Mouse (Mus musculus): ENCODE measurements around the gene Ptpn3. TPM values are rescaled to one million over a fixed set of nuclear protein-coding genes. Genes with fewer than 3 reads are reported as not detected.

The Ptpn3 gene
- polyA plus RNA-seq, 1 experiment from 2014 or later = 0.78 TPM

DNA sequence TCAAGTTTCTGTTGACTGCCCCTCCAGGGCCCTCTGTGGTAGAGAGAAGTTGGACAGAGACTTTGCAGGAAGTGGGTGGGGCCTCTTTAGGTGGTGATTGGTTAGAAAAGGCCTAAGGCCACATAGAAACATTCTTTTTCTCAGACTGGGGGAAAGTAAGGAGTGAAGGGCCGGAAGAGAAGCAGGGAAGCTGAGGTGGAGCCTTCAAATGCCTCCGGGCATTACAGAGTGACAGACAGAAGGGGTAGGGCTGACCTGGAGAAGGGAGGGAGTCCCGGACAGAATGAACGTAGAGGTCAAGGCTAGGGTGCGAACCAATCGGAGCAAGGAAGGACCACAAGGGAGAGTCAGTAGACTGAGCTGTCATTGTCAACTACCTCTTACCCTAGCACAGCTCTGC, 11.6 kb downstream of the Ptpn3 start:
- H3K36me3 ChIP-seq = no peaks in the 10 kb centered on the region
- 87% methylated on average over 6 of the region's 6 CpGs for WGBS
- H3K4me3 ChIP-seq = no peak overlapping the region
- no peak overlapping the region for H3K27ac ChIP-seq (replicated peaks)
- H3K9me3 ChIP-seq (replicated peaks) = no peaks in the 10 kb centered on the region
- DNase-seq (ENCODE audit: low spot score) = no peak
- H3K4me1 ChIP-seq = no peaks in the 10 kb centered on the region
- peaks cover 1% of the 10 kb centered on the region; the same call in 1 of the 2 replicates for H3K27me3 ChIP-seq (ENCODE audit: low read depth, poor library complexity, severe bottlenecking)

DNA sequence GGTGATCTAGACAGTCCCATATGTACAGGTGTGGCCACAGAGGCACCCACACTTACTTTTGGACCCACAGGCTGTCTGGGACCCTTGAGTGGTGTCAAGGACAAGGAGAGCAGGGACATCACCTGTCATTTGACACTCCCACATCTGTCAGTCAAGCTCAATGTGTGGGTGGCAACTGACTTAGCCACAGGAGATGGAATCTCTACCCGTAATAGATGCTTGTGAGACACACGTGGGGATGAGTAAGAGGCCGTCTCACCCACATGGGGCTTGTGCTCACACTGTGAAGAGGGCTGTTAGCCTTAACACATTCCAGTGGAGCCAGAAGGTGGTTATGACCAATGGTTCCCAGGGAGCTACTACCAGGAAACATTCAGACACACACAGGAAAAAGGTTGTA, 13.8 kb downstream of the Ptpn3 start:
- Histone ChIP-seq H3K36me3 (no peaks in the 10 kb centered on the region), H3K27me3 (ENCODE audit: low read depth, poor library complexity, severe bottlenecking) (no peaks in the 10 kb centered on the region), H3K4me3 (no peak overlapping the region), H3K4me1 (no peaks in the 10 kb centered on the region), H3K27ac (replicated peaks) (no peak overlapping the region), H3K9me3 (replicated peaks) (no peaks in the 10 kb centered on the region)
- no peak for DNase-seq (ENCODE audit: low spot score)
- 83% methylated on average over 3 of the region's 3 CpGs for WGBS

DNA sequence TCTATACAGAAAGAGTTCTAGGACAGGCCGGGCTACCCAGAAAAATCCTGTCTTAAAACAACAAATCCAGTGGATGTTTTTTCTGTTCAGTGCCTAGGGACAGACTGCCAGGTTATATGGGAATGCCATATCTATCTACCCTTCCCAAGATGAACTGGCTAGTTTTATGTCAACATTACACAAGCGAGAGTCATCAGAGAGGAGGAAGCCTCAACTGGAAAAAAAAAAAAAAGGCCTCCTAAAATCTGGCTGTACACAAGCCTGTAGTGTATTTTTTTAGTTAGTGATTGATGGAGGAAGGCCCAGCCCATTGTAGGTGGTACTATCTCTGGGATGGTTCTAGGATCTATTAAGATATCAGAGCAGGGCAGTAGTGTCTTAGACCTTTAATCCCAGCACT, 16.4 kb downstream of the Ptpn3 start:
- 91% methylated on average over 2 of the region's 2 CpGs for WGBS
- H3K27me3 ChIP-seq (ENCODE audit: low read depth, poor library complexity, severe bottlenecking) = no peaks in the 10 kb centered on the region
- DNase-seq (ENCODE audit: low spot score) = no peak
- H3K4me3 ChIP-seq = no peak overlapping the region
- H3K36me3 ChIP-seq = no peaks in the 10 kb centered on the region
- no peaks in the 10 kb centered on the region for H3K9me3 ChIP-seq (replicated peaks)
- no peaks in the 10 kb centered on the region for H3K4me1 ChIP-seq
- H3K27ac ChIP-seq (replicated peaks) = no peak overlapping the region

DNA sequence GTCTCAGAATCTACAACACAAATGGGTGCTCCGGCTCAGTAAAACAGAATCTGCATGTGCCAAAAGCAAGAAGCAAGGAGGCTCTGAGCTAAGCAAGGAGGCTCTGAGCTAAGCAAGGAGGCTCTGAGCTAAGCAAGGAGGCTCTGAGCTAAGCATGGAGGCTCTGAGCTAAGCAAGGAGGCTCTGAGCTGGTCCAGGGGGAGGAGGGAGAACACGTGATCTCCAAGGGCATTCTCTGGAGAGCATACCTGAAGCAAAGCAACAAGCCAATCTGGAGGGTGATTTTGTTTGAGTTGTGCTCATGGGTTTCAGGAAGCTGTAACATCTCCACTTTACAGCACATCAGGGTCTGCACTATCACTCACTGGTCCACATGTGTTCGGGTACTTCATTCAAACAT, 18.4 kb downstream of the Ptpn3 start:
- Histone ChIP-seq H3K4me3 (no peak overlapping the region), H3K27ac (replicated peaks) (no peak overlapping the region), H3K9me3 (replicated peaks) (no peaks in the 10 kb centered on the region), H3K36me3 (no peaks in the 10 kb centered on the region), H3K4me1 (no peaks in the 10 kb centered on the region), H3K27me3 (ENCODE audit: low read depth, poor library complexity, severe bottlenecking) (no peaks in the 10 kb centered on the region)
- DNase-seq (ENCODE audit: low spot score) = no peak
- 79% methylated on average over 3 of the region's 3 CpGs for WGBS

DNA sequence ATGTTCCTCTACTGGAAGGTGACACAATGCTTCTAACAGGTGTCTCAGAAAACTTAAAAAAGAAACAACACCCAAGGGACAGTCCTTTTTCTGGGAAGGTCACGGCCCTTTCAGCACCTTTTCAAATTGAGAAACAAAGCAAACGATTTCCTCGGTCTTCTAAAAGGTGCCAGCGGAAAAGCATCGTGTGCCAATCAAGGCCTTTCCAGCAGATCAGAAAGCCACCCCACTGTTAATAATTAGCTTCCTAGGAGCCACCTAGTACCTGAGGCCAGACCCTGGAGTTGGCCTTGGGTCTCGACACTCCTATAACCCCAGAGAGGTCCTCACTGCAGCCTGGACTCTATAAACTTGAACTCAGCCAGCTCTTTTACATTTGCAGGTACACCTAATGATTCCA, 19.0 kb downstream of the Ptpn3 start:
- 85% methylated on average over 6 of the region's 6 CpGs for WGBS
- no peak overlapping the region for H3K4me3 ChIP-seq
- H3K27ac ChIP-seq (replicated peaks) = no peak overlapping the region
- H3K36me3 ChIP-seq = no peaks in the 10 kb centered on the region
- H3K27me3 ChIP-seq (ENCODE audit: low read depth, poor library complexity, severe bottlenecking) = no peaks in the 10 kb centered on the region
- H3K9me3 ChIP-seq (replicated peaks) = no peaks in the 10 kb centered on the region
- H3K4me1 ChIP-seq = no peaks in the 10 kb centered on the region
- no peak for DNase-seq (ENCODE audit: low spot score)

DNA sequence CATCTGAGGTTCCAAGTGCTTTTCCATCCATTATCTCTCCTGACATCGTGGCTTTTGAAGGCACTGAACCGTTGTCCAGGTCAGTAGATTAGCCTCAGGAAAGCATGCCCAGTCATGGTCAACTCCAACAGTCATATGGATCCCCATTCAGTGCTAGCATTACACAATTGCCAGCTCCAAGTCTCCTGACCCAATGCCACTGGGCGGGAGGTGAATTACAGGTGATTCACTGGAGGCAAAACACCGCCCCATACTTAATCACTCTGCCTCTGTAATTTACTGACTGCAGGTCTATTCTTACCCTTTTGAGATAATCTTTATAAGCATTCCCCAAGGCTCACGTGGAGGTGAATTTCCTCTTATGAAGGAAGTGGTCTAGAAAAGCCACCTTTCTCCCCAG, 19.5 kb downstream of the Ptpn3 start:
- Histone ChIP-seq H3K9me3 (replicated peaks) (no peaks in the 10 kb centered on the region), H3K27ac (replicated peaks) (no peak overlapping the region), H3K36me3 (no peaks in the 10 kb centered on the region), H3K4me1 (no peaks in the 10 kb centered on the region), H3K27me3 (ENCODE audit: low read depth, poor library complexity, severe bottlenecking) (no peaks in the 10 kb centered on the region), H3K4me3 (no peak overlapping the region)
- WGBS = 87% methylated on average over 5 of the region's 5 CpGs
- DNase-seq (ENCODE audit: low spot score) = no peak

DNA sequence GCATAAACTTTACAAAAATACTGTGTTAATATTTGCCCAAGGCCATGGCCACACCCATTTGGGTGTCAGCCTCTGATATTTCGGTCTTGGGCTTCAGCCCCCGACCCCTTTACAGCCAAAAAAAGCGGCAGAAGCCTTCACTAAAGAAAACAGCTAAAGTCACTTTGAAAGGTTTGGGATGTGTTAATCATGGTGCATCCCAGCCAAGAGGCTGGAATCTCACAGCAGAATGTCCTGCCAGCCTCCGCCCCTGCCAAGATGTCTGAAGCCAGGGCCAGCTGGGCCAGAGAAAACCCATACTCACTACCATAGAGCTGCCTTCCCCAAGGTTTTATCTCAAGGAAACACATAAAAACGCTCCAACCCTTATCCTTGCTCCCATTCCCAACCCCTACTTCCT, 20.7 kb downstream of the Ptpn3 start:
- no peak overlapping the region for H3K27ac ChIP-seq (replicated peaks)
- H3K9me3 ChIP-seq (replicated peaks) = no peaks in the 10 kb centered on the region
- H3K36me3 ChIP-seq = no peaks in the 10 kb centered on the region
- no peak for DNase-seq (ENCODE audit: low spot score)
- WGBS = 96% methylated on average over 5 of the region's 5 CpGs
- no peak overlapping the region for H3K4me3 ChIP-seq
- no peaks in the 10 kb centered on the region for H3K4me1 ChIP-seq
- no peaks in the 10 kb centered on the region for H3K27me3 ChIP-seq (ENCODE audit: low read depth, poor library complexity, severe bottlenecking)

DNA sequence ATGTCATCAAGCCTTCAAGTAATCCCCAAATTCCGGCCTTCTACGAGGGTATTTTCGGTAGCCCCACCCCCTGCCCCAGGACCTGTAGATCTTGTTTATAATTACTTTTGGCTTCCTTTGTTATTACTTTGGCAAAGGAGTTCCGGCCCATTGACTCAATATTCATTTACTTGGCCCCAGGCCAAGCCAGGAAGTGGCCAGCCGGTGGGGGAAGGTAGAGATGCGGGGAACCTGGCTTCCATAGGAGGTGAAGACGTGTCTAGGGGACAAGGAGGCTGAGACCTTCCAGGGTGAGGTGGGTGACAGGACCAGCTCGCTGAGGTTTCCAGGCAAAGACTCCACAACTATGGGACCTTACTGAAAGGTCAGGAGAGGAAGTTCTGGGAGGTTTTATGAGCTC, 22.4 kb downstream of the Ptpn3 start:
- DNase-seq (ENCODE audit: low spot score) = no peak
- Histone ChIP-seq H3K9me3 (replicated peaks) (no peaks in the 10 kb centered on the region), H3K4me1 (peaks cover 10% of the 10 kb centered on the region), H3K27ac (replicated peaks) (no peak overlapping the region), H3K4me3 (no peak overlapping the region), H3K36me3 (no peaks in the 10 kb centered on the region), H3K27me3 (ENCODE audit: low read depth, poor library complexity, severe bottlenecking) (no peaks in the 10 kb centered on the region)
- 50% methylated on average over 8 of the region's 8 CpGs for WGBS

DNA sequence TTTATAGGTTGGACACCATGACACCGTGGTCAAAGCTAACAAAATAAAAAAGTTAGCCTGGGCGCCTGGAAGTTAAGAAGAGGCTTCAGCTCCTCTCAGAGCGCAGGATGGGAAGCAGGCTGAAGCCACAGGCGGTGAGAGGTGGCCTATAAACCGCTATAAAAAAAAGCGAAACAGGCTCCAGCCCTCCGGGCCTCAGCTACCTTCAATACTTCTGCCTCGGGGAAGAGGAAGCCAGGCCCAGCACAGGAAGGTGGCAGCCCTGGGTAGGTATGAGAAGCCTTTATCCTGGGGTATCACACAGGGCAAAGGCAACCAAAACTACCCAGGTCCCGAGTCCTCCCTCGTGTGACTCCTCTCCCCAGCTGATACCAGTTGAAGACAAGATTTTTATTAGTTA, 22.8 kb downstream of the Ptpn3 start:
- H3K4me3 ChIP-seq = no peak overlapping the region
- peaks cover 14% of the 10 kb centered on the region for H3K4me1 ChIP-seq
- no peaks in the 10 kb centered on the region for H3K27me3 ChIP-seq (ENCODE audit: low read depth, poor library complexity, severe bottlenecking)
- no peaks in the 10 kb centered on the region for H3K36me3 ChIP-seq
- DNase-seq (ENCODE audit: low spot score) = no peak
- WGBS = 63% methylated on average over 10 of the region's 10 CpGs
- H3K9me3 ChIP-seq (replicated peaks) = no peaks in the 10 kb centered on the region
- no peak overlapping the region for H3K27ac ChIP-seq (replicated peaks)

DNA sequence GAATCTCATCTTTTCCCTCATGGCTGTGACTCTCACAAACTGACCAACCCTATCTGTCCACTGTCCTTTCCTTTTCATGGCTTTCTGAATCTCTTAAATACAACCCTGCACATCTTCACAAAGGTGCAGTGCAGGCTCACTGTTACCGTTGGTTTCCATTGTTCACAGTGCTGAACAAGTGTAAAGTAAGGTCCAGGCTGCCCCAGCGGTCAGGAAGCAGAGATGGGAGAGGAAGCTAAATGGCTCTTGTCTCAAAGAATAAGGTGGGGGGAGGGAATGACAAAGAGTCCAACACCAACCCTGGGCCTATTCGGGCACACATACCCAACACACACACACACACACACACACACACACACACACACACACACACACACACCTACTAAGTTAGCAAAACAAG, 24.0 kb downstream of the Ptpn3 start:
- Histone ChIP-seq H3K4me3 (no peak overlapping the region), H3K27me3 (ENCODE audit: low read depth, poor library complexity, severe bottlenecking) (peaks cover 2% of the 10 kb centered on the region; the same call in 1 of the 2 replicates), H3K27ac (replicated peaks) (no peak overlapping the region), H3K36me3 (no peaks in the 10 kb centered on the region), H3K4me1 (peaks cover 23% of the 10 kb centered on the region), H3K9me3 (replicated peaks) (no peaks in the 10 kb centered on the region)
- WGBS = 69% methylated on average over 3 of the region's 3 CpGs
- no peak for DNase-seq (ENCODE audit: low spot score)

DNA sequence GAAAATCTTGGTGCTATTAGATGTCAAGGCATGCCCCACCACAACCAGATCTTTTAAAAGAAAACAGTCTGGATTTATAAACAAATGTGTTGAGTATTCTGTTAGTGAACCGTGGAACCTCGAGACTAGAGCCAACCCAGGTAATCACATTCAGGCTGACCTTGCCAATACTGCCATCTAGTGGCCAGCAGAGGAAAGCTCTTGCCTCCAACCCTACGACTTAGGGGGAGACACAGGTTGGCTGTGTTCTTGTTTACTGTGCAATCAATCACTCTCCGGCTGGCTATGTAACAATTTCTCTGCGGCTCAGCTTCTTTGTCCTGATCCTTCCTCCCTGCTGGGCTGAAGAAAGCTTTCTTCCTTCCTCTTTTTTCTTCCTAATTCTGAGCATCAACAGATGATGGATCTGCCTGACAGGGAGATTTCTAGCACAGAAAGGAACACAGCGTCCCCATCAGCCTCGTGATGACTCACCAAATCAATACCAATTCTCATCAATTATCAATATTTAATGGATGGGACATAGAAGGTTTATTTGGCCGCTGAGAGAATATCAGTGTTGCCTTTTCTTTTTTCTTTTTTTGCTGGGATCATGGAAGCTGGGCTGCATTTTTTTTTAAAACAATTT, 26.4 kb downstream of the Ptpn3 start:
- peaks cover 12% of the 10 kb centered on the region; the same call in 1 of the 2 replicates for H3K27me3 ChIP-seq (ENCODE audit: low read depth, poor library complexity, severe bottlenecking)
- peak; percentile 70 for DNase-seq (ENCODE audit: low spot score)
- no peaks in the 10 kb centered on the region for H3K9me3 ChIP-seq (replicated peaks)
- no peak overlapping the region for H3K4me3 ChIP-seq
- 16% methylated on average over 8 of the region's 8 CpGs for WGBS
- H3K27ac ChIP-seq (replicated peaks) = no peak overlapping the region
- no peaks in the 10 kb centered on the region for H3K36me3 ChIP-seq
- peaks cover 36% of the 10 kb centered on the region for H3K4me1 ChIP-seq

DNA sequence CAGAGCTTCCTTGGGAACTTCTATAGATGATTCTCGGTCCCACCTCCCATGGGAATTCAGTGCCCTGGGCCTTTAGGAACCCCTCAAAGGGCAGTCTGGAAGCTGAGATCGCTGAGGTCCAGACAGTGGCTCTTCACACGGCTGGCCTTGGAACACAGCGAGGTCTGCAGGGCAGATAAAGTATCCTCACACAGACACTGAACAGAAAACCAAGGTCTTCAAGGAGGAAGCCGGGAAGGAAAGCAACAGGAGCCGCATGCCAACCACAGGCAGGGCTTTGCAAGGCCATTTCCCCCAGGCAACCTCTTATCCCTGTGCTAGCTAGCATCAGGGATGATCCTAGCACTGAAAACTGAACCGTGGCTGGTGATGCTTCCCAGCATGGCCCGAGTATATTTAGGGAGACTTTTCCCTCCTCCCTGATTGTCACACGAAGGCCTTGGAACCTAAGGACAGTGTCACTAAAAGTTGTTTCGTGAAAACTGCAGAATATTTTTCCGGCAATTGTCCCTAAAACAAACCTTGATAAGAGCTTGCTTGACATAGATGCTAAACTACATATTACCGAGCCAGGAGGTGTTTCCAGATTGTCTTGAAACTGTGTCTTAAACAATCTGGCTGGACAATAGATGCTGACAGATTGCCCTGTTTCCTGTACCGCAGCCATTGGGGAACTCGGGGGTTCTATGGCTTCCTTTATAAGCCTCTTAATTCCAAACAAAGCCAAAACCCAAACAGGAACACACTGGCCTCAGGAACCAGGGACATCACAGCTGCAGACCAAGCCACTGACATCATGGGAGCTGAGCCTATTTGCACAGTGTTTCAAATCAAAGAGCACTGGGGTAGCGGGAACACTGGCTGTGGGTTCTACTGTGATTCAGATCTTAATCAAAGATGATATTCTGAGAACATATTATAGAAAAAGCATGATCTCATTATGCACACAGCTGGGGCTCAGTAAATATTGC, 27.8 kb downstream of the Ptpn3 start:
- H3K27me3 ChIP-seq (ENCODE audit: low read depth, poor library complexity, severe bottlenecking) = peaks cover 12% of the 10 kb centered on the region; the same call in 1 of the 2 replicates
- WGBS = 40% methylated on average over 15 of the region's 15 CpGs
- peak; percentile 24 for DNase-seq (ENCODE audit: low spot score)
- no peaks in the 10 kb centered on the region for H3K9me3 ChIP-seq (replicated peaks)
- H3K36me3 ChIP-seq = no peaks in the 10 kb centered on the region
- peaks cover 36% of the 10 kb centered on the region for H3K4me1 ChIP-seq
- H3K4me3 ChIP-seq = no peak overlapping the region
- H3K27ac ChIP-seq (replicated peaks) = peak overlapping the region; percentile 29; the same call in 1 of the 2 replicates

DNA sequence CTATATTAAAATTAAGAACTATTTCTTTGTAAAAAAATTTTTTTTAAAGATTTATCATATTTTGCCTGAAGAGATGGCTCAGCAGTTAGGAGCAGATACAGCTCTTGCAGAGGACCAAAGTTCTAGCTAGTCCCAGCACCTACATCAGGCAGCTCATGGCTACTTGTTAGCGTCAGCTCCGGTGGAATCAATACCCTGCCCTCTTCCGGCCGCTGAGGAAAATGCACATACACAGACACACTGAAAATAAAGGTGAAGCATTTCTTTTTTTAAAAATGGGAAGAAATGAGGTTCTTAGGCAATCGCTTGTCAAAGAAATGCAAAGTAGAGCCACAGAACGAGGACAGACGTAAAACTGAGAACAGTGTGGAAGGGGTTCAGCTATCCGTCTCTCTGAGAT, 30.6 kb downstream of the Ptpn3 start:
- H3K9me3 ChIP-seq (replicated peaks) = no peaks in the 10 kb centered on the region
- no peaks in the 10 kb centered on the region for H3K36me3 ChIP-seq
- no peak overlapping the region for H3K4me3 ChIP-seq
- WGBS = 86% methylated on average over 8 of the region's 8 CpGs
- DNase-seq (ENCODE audit: low spot score) = no peak
- H3K27ac ChIP-seq (replicated peaks) = no peak overlapping the region
- H3K4me1 ChIP-seq = peaks cover 43% of the 10 kb centered on the region
- H3K27me3 ChIP-seq (ENCODE audit: low read depth, poor library complexity, severe bottlenecking) = peaks cover 12% of the 10 kb centered on the region; the same call in 1 of the 2 replicates

Measured in midbrain, embryonic 10.5 days (tissue).